Mouse (Mus musculus): ENCODE measurements around the gene Cox5b. TPM values are rescaled to one million over a fixed set of nuclear protein-coding genes. Genes with fewer than 3 reads are reported as not detected.

Gene Cox5b
- polyA plus RNA-seq, 1 experiment = 891 TPM

DNA sequence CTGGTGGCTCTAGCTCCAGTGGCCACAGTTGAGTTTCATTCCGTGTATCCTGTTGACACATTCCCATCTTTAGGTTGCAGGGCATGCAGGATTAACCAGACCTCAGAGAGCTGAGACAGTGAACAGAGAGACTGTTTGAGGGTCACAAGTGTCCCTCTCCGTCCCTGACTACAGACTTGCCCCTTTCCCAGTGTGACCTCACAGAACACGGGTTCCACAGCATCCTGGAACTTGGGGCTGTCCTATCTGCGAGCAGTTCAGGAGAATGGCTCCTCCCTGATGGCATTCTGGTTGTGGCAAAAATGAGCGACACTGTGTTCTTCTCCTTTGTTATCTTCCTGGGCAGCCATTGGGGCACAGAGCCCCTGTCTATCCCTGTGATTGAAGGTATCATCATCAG, 23.1 kb downstream of the Cox5b start, which contains the start of gene Actr1b:
TSS of gene Actr1b (minus strand) at position 112 of the 400 bp plus-strand sequence.
- no peaks in the 10 kb centered on the region for H3K27me3 ChIP-seq (ENCODE audit: control insufficient read depth, insufficient read depth, low read length)
- 78% methylated on average over 5 of the region's 5 CpGs for WGBS
- H3K27ac ChIP-seq (ENCODE audit: insufficient read depth, low read length) = no peak within 1 kb of the TSS
- DNase-seq = no peak
- no peaks in the 10 kb centered on the region; the same call in 1 of the 2 replicates for H3K4me1 ChIP-seq (ENCODE audit: control insufficient read depth, insufficient read depth, low read length)
- H3K4me3 ChIP-seq (replicated peaks; ENCODE audit: insufficient read depth, low read depth, low read length) = no peak within 1 kb of the TSS
- TF ChIP-seq POLR2A (IDR thresholded peaks at IDR 0.05; ENCODE audit: borderline replicate concordance, insufficient read depth, low read length) (no peak), CTCF (IDR thresholded peaks at IDR 0.05; ENCODE audit: borderline replicate concordance, insufficient read depth, low read depth, low read length) (no peak)

DNA sequence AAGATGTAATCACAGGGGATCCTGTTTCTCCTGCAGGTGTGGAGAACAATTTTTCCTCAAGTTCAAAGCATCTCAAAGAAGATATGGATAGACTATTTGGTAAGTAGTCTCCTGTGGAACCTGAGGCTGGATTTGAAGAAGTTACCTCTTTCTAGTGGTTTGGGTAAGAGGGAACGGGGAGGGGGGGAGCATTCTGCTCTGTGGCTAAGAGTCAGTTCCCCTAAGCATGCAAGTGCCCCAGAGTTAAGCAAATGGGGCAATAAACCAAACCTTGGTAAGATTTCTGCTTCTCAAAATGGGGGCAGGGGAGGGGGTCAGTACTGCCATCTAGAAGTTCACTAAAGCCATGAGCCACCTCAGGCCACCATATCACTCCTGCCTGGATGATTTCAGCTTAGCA, 27.5 kb downstream of the Cox5b start:
- no peak for DNase-seq
- no peak overlapping the region for H3K27ac ChIP-seq (ENCODE audit: insufficient read depth, low read length)
- no peak for TF ChIP-seq POLR2A (IDR thresholded peaks at IDR 0.05; ENCODE audit: borderline replicate concordance, insufficient read depth, low read length)
- TF ChIP-seq CTCF (IDR thresholded peaks at IDR 0.05; ENCODE audit: borderline replicate concordance, insufficient read depth, low read depth, low read length) = no peak
- H3K4me3 ChIP-seq (replicated peaks; ENCODE audit: insufficient read depth, low read depth, low read length) = no peak overlapping the region
- H3K27me3 ChIP-seq (ENCODE audit: control insufficient read depth, insufficient read depth, low read length) = no peaks in the 10 kb centered on the region
- no peaks in the 10 kb centered on the region; the same call in 1 of the 2 replicates for H3K4me1 ChIP-seq (ENCODE audit: control insufficient read depth, insufficient read depth, low read length)
- 83% methylated on average over 1 of the region's 1 CpGs for WGBS

DNA sequence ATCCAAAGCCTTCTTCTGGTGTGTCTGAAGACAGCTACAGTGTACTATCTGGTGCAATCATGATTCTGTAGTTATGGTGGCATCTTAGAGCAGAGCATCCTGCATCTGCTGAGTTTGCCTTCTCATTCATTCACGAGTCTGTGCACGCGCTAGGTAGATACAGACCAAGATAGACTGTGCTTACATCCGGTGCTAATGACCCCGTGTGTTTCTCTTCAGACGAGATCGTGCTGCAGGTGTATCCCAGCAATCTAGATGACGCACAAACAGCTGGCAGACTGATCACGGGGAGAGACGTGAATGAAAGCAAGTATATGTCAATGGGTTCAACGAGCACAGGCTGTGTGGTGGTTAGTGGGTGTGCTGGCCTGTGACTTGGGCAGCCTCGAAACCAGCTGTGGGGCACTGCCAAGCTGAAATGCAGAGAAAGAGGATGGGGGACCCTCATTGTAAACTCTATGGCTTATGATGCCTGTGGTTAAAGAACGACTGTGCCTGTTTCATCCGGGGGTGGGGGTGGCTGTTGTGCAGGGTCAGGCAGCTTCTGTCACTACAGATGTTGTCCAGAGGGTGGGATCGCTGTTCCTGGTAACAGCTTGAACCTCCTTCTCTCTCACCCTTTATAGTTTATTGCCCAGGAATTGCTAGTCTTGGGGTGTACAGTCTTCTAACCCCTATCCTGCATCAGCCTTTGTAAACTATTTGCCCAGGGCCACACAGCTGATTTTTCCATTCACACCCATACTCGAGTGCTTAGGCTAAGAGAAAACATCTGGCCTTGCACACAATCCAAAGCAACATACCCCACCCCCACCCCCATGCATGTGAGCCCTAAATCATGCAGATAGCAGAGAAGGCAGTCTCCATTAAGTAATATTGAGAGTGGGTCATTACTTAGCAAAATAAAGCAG, 32.2 kb downstream of the Cox5b start:
- WGBS = 79% methylated on average over 16 of the region's 16 CpGs
- no peak overlapping the region for H3K27ac ChIP-seq (ENCODE audit: insufficient read depth, low read length)
- TF ChIP-seq POLR2A (IDR thresholded peaks at IDR 0.05; ENCODE audit: borderline replicate concordance, insufficient read depth, low read length) (no peak), CTCF (IDR thresholded peaks at IDR 0.05; ENCODE audit: borderline replicate concordance, insufficient read depth, low read depth, low read length) (no peak)
- no peak overlapping the region for H3K4me3 ChIP-seq (replicated peaks; ENCODE audit: insufficient read depth, low read depth, low read length)
- DNase-seq = no peak
- H3K27me3 ChIP-seq (ENCODE audit: control insufficient read depth, insufficient read depth, low read length) = no peaks in the 10 kb centered on the region
- H3K4me1 ChIP-seq (ENCODE audit: control insufficient read depth, insufficient read depth, low read length) = no peaks in the 10 kb centered on the region

DNA sequence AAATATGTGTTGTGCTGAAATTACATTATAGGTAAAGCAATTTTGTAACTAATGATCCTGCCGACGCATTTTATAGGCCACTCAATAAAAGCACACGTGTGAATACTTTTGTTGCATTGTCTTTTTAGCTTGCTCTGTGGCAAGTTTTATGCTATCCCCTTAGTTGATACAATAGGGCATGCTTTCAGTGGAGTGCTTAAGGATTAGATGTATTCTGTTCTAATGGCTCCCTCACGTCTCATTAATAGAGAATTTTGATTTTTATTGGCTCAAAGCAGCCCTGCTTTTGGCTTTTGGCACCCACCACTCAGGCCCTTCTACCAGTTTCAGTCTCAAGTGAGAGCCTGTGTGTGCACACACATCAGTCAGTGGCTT, 32.8 kb downstream of the Cox5b start:
- DNase-seq = no peak
- Histone ChIP-seq H3K27ac (ENCODE audit: insufficient read depth, low read length) (no peak overlapping the region), H3K27me3 (ENCODE audit: control insufficient read depth, insufficient read depth, low read length) (no peaks in the 10 kb centered on the region), H3K4me3 (replicated peaks; ENCODE audit: insufficient read depth, low read depth, low read length) (no peak overlapping the region), H3K4me1 (ENCODE audit: control insufficient read depth, insufficient read depth, low read length) (no peaks in the 10 kb centered on the region)
- WGBS = 79% methylated on average over 4 of the region's 4 CpGs
- TF ChIP-seq CTCF (IDR thresholded peaks at IDR 0.05; ENCODE audit: borderline replicate concordance, insufficient read depth, low read depth, low read length) = no peak
- TF ChIP-seq POLR2A (IDR thresholded peaks at IDR 0.05; ENCODE audit: borderline replicate concordance, insufficient read depth, low read length) = no peak

DNA sequence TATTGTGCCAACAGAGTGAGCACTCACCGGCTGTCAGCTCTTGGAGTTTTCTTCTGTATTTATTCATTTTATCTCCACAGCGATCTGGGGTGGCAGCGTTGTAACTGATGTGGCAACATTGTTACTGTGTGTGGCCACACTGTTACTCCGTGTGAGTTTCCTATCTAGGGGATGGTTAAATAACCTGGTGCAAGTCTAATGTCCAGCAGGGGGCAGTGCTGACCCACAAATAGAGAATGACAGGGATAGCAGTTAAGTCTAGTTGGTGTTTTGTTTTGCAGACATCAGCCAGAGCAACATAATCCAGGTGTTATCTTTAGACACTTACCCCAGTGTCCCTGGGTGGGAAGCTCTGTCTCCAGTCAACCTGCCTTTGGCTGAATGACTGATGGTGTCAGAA, 46.1 kb downstream of the Cox5b start:
- Histone ChIP-seq H3K27me3 (ENCODE audit: control insufficient read depth, insufficient read depth, low read length) (no peaks in the 10 kb centered on the region), H3K27ac (ENCODE audit: insufficient read depth, low read length) (no peak overlapping the region), H3K4me1 (ENCODE audit: control insufficient read depth, insufficient read depth, low read length) (no peaks in the 10 kb centered on the region), H3K4me3 (replicated peaks; ENCODE audit: insufficient read depth, low read depth, low read length) (no peak overlapping the region)
- TF ChIP-seq CTCF (IDR thresholded peaks at IDR 0.05; ENCODE audit: borderline replicate concordance, insufficient read depth, low read depth, low read length) (peak; percentile 72), POLR2A (IDR thresholded peaks at IDR 0.05; ENCODE audit: borderline replicate concordance, insufficient read depth, low read length) (no peak)
- 6% methylated on average over 4 of the region's 4 CpGs for WGBS
- DNase-seq = peak; percentile 67 to 78

GRCm38 (mm10) chr1:36739231-36739630, 48.0 kb downstream of the Cox5b start:
- TF ChIP-seq POLR2A (IDR thresholded peaks at IDR 0.05; ENCODE audit: borderline replicate concordance, insufficient read depth, low read length) (no peak), CTCF (IDR thresholded peaks at IDR 0.05; ENCODE audit: borderline replicate concordance, insufficient read depth, low read depth, low read length) (no peak)
- DNase-seq = no peak
- WGBS = 65% methylated on average over 5 of the region's 5 CpGs
- H3K4me1 ChIP-seq (ENCODE audit: control insufficient read depth, insufficient read depth, low read length) = peaks cover 2% of the 10 kb centered on the region; the same call in 1 of the 2 replicates
- no peak overlapping the region for H3K27ac ChIP-seq (ENCODE audit: insufficient read depth, low read length)
- no peaks in the 10 kb centered on the region for H3K27me3 ChIP-seq (ENCODE audit: control insufficient read depth, insufficient read depth, low read length)
- no peak overlapping the region for H3K4me3 ChIP-seq (replicated peaks; ENCODE audit: insufficient read depth, low read depth, low read length)

DNA sequence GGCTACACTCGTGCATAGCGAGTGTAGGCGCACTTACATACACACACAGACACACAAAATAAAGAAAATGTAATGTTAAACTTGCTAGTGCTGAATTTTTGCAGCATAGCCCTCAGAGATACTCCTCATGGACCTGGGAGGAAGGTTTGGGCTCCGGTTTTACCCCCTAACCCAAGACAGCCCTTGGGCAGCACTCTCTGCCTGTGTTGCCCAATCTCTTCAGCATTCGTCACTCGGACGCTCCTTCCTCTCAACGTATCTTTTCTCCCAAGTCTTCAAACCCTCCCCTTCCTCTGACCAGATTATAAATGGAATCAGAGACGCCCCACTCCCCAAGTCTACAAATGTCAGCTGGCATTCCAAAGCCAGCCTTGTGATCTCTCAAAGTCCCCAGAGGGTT, 51.8 kb downstream of the Cox5b start:
- H3K4me3 ChIP-seq (replicated peaks; ENCODE audit: insufficient read depth, low read depth, low read length) = no peak overlapping the region
- no peak for TF ChIP-seq POLR2A (IDR thresholded peaks at IDR 0.05; ENCODE audit: borderline replicate concordance, insufficient read depth, low read length)
- TF ChIP-seq CTCF (IDR thresholded peaks at IDR 0.05; ENCODE audit: borderline replicate concordance, insufficient read depth, low read depth, low read length) = no peak
- WGBS = 83% methylated on average over 9 of the region's 9 CpGs
- no peak for DNase-seq
- H3K4me1 ChIP-seq (ENCODE audit: control insufficient read depth, insufficient read depth, low read length) = peaks cover 4% of the 10 kb centered on the region; the same call in 1 of the 2 replicates
- H3K27ac ChIP-seq (ENCODE audit: insufficient read depth, low read length) = no peak overlapping the region
- no peaks in the 10 kb centered on the region for H3K27me3 ChIP-seq (ENCODE audit: control insufficient read depth, insufficient read depth, low read length)

Other genes starting within 250 kb of the Cox5b start
- 37.9 and 41.9 TPM in 2 replicates for gene Lman2l, start 246.2 kb upstream of the Cox5b start, polyA plus RNA-seq (2012; rRNA removed)
- 12.2 and 14.6 TPM in 2 replicates for gene Cnnm4, start 219.8 kb upstream of the Cox5b start, polyA plus RNA-seq (2012; rRNA removed)
- gene Cnnm3, start 179.6 kb upstream of the Cox5b start, polyA plus RNA-seq (2012; rRNA removed) = 46.2 and 48.7 TPM in 2 replicates
- 14.4 and 15.2 TPM in 2 replicates for gene Ankrd23, start 154.6 kb upstream of the Cox5b start, polyA plus RNA-seq (2012; rRNA removed)
- gene Gm42417, start 152.0 kb upstream of the Cox5b start, polyA plus RNA-seq (2012; rRNA removed) = 0.05 and 0.40 TPM in 2 replicates
- gene Ankrd39, start 144.0 kb upstream of the Cox5b start, polyA plus RNA-seq (2012; rRNA removed) = 30.8 and 37.5 TPM in 2 replicates
- 23.8 and 28.5 TPM in 2 replicates for gene Sema4c, start 133.1 kb upstream of the Cox5b start, polyA plus RNA-seq (2012; rRNA removed)
- gene Fam178b, start 8.3 kb upstream of the Cox5b start, polyA plus RNA-seq (2012; rRNA removed) = 1.1 and 1.4 TPM in 2 replicates
- gene 4933424G06Rik, start 18.7 kb downstream of the Cox5b start, polyA plus RNA-seq (2012; rRNA removed) = 0.16 and 0.21 TPM in 2 replicates
- 371 and 376 TPM in 2 replicates for gene Actr1b, start 23.0 kb downstream of the Cox5b start, polyA plus RNA-seq (2012; rRNA removed)
- 1.5 and 1.8 TPM in 2 replicates for gene Zap70, start 70.3 kb downstream of the Cox5b start, polyA plus RNA-seq (2012; rRNA removed)

Data from cerebellum, adult 2 months (tissue).